Mouse (Mus musculus) adipocyte (in vitro differentiated cells): Measurements from ENCODE around the gene Sema3d.
A peak's percentile ranks its signal among the peaks of the same experiment; 100 is the strongest.

Experiments used
- DNase-seq: peaks from one replicate; pipeline ENCODE4 v3.0.0-alpha.2; 2016; ENCODE audit warnings: low spot score

The Sema3d gene

GRCm38 (mm10) chr5:12499037-12499436 lies 115.9 kb downstream of the Sema3d start:
- no peak for DNase-seq

GRCm38 (mm10) chr5:12499791-12500504 lies 116.8 kb downstream of the Sema3d start:
- DNase-seq: no peak

- DNase-seq: no peak
These were observed 129.3 kb downstream of the Sema3d start for GRCm38 (mm10) chr5:12512471-12512870.

GRCm38 (mm10) chr5:12515283-12515682 lies 132.1 kb downstream of the Sema3d start:
- no peak for DNase-seq

- no peak for DNase-seq
These were observed 142.1 kb downstream of the Sema3d start for GRCm38 (mm10) chr5:12525235-12525767.

- no peak for DNase-seq
These were observed 145.4 kb downstream of the Sema3d start for GRCm38 (mm10) chr5:12528596-12528995.

GRCm38 (mm10) chr5:12529771-12530170 lies 146.6 kb downstream of the Sema3d start:
- no peak for DNase-seq

- DNase-seq: peak; percentile 72
These were observed 158.1 kb downstream of the Sema3d start for GRCm38 (mm10) chr5:12541268-12541667.

GRCm38 (mm10) chr5:12549046-12549669 lies 166.0 kb downstream of the Sema3d start:
- peak; percentile 29 for DNase-seq

GRCm38 (mm10) chr5:12555401-12555800 lies 172.2 kb downstream of the Sema3d start:
- no peak for DNase-seq

GRCm38 (mm10) chr5:12557889-12558288 lies 174.7 kb downstream of the Sema3d start:
- peak; percentile 49 for DNase-seq

GRCm38 (mm10) chr5:12561740-12562139 lies 178.6 kb downstream of the Sema3d start:
- no peak for DNase-seq

GRCm38 (mm10) chr5:12562204-12562603 lies 179.0 kb downstream of the Sema3d start:
- peak; percentile 91 for DNase-seq

- no peak for DNase-seq
These were observed 179.9 kb downstream of the Sema3d start for GRCm38 (mm10) chr5:12563132-12563531.

GRCm38 (mm10) chr5:12564602-12565220 lies 181.5 kb downstream of the Sema3d start:
- DNase-seq: peak; percentile 69

- DNase-seq: no peak
These were observed 183.4 kb downstream of the Sema3d start for GRCm38 (mm10) chr5:12566568-12566967.

- DNase-seq: no peak
These were observed 191.4 kb downstream of the Sema3d start for GRCm38 (mm10) chr5:12574551-12574950.

GRCm38 (mm10) chr5:12575262-12575661 lies 192.1 kb downstream of the Sema3d start:
- no peak for DNase-seq

GRCm38 (mm10) chr5:12579752-12580151 lies 196.6 kb downstream of the Sema3d start:
- no peak for DNase-seq

GRCm38 (mm10) chr5:12582540-12582939 lies 199.4 kb downstream of the Sema3d start:
- no peak for DNase-seq

GRCm38 (mm10) chr5:12583293-12583834 lies 200.2 kb downstream of the Sema3d start:
- peak; percentile 76 for DNase-seq

GRCm38 (mm10) chr5:12584886-12585285 lies 201.7 kb downstream of the Sema3d start:
- no peak for DNase-seq
